Mouse (Mus musculus) C2C12 (cell line): ENCODE data around the gene Pycr1. TPM values are rescaled to one million over a fixed set of nuclear protein-coding genes. Genes with fewer than 3 reads are reported as not detected.

ENCODE experiments used
- H3K27me3 ChIP-seq: one replicate; pipeline ENCODE4 v1.6.1; 2011; ENCODE audit not compliant: control insufficient read depth, insufficient read depth, insufficient read length
- H3K36me3 ChIP-seq: one replicate; pipeline ENCODE4 v1.6.1; 2011; ENCODE audit not compliant: control insufficient read depth, insufficient read depth
- H3K4me3 ChIP-seq: one replicate; pipeline ENCODE4 v1.5.1; 2011; ENCODE audit warnings: mild to moderate bottlenecking, control low read depth; ENCODE audit not compliant: poor library complexity, insufficient read depth, severe bottlenecking
- H3K79me2 ChIP-seq: one replicate; pipeline ENCODE4 v1.6.1; 2011; ENCODE audit not compliant: control insufficient read depth, insufficient read depth
- H3K79me3 ChIP-seq: one replicate; pipeline ENCODE4 v1.6.1; 2011; ENCODE audit warnings: low read depth, control low read depth
- H3ac ChIP-seq: one replicate; pipeline ENCODE3; 2011; ENCODE audit warnings: low read depth; ENCODE audit not compliant: control insufficient read depth, insufficient read length
- CEBPB ChIP-seq: IDR thresholded peaks from one replicate; pipeline ENCODE4 v1.6.1; 2011; ENCODE audit warnings: low read depth, mild to moderate bottlenecking, control low read depth, moderate library complexity
- CTCF ChIP-seq: IDR thresholded peaks from one replicate; pipeline ENCODE4 v1.5.1; 2011; ENCODE audit not compliant: control insufficient read depth, insufficient read depth, insufficient read length
- FOSL1 ChIP-seq: IDR thresholded peaks from one replicate; pipeline ENCODE4 v1.8.0; 2011; ENCODE audit warnings: mild to moderate bottlenecking, low read length; ENCODE audit not compliant: poor library complexity, insufficient read depth, severe bottlenecking
- MAX ChIP-seq: IDR thresholded peaks from one replicate; pipeline ENCODE4 v1.6.1; 2011; ENCODE audit warnings: mild to moderate bottlenecking, control low read depth
- MYOD1 ChIP-seq: IDR thresholded peaks from one replicate; pipeline ENCODE4 v1.6.1; 2011; ENCODE audit warnings: low read depth; ENCODE audit not compliant: control insufficient read depth, insufficient read length
- MYOG ChIP-seq: IDR thresholded peaks from one replicate; pipeline ENCODE4 v1.6.1; 2011; ENCODE audit not compliant: control insufficient read depth, insufficient read length; ENCODE audit errors: extremely low read depth
- USF1 ChIP-seq: IDR thresholded peaks from one replicate; pipeline ENCODE4 v1.6.1; 2011; ENCODE audit warnings: low read depth, mild to moderate bottlenecking, control low read depth, moderate library complexity
- polyA plus RNA-seq: library from polyadenylated mRNA; unstranded; fragments of >200 nt; fragmentation: generic; extraction: Trizol; gene quantifications from one replicate; pipeline ENCODE4 v1.2.1, GENCODE M21; 2012; ENCODE audit warnings: missing spikeins

The Pycr1 gene
- polyA plus RNA-seq, 1 experiment = 16.1 TPM

DNA sequence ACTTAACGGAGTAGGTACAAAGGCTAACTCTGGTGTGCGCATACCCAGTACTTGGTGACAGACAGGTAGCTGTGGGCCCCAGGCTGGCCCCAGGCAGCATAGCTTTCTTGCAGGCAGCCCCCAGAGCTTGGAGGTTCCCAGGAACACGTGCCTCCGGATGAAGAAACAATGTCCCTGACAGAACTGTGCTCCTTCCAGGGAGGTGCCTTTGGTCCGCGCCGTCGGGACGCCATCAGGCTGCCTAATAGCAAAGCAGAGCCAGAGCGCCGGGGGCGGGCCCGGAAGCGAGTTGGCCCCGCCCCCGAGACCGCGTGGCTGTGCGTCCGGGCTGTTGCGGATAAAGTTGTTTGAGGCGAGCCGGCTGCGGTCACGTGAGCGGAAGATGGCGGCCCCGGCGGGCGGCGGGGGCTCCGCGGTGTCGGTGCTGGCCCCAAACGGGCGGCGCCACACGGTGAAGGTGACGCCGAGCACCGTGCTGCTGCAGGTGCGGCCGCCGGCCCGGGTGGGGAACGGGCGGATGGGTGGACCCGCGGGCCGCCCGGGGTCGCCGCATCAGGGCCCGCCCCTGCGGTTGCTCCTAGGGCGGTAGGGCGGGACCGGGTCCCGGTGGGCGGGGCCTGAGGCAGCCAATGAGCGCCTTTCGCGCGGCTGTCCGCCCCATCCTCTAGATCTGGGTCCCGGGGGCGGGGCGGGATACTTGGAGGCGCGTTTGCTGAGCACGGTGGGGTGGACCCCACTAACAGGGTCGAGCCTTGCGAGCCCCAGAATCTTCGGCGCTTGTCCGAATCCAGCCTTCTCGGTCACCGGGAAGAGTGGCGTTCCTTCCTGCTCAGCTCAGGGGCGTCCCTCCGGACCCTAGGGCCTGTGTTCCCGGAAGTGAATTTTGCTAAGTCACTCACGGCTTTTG, 29.4 kb upstream of the Pycr1 start, which contains the start of gene Aspscr1:
TSS of gene Aspscr1 (plus strand) at position 287 of the 907 bp plus-strand sequence.
- Histone ChIP-seq H3K27me3 (no peaks in the 10 kb centered on the region), H3K4me3 (peak within 1 kb of the TSS; percentile 48), H3K79me2 (peaks cover 37% of the 10 kb centered on the region), H3K36me3 (peaks cover 11% of the 10 kb centered on the region), H3ac (peak within 1 kb of the TSS; percentile 87), H3K79me3 (no peaks in the 10 kb centered on the region)
- TF ChIP-seq MAX (peak; percentile 94), USF1 (peak; percentile 93), CEBPB (no peak)

DNA sequence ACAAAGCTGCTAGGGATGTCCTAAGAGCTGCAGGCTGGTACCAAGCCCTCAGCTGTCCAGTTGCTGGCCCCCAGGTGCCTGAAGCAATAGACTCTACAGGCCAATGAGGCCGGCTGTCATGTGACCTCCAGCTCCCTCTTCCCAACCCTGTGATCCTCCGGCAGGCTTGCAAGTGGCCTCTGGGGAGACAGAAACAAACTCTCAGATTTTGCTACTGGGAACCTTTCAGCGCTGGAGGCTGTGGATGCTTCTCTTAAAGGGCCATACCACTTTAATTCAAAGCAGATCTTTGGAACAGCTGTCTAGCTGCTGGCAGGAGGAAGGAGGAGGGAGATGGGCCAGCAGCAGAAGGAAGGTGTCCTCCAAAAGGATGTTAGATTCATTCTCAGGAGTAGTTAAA, 23.0 kb upstream of the Pycr1 start:
- no peak overlapping the region for H3ac ChIP-seq
- peaks cover 17% of the 10 kb centered on the region for H3K27me3 ChIP-seq
- TF ChIP-seq USF1 (peak; percentile 41), MYOG (no peak)
- H3K79me2 ChIP-seq = no peaks in the 10 kb centered on the region
- H3K36me3 ChIP-seq = no peaks in the 10 kb centered on the region
- H3K79me3 ChIP-seq = no peaks in the 10 kb centered on the region
- no peak overlapping the region for H3K4me3 ChIP-seq

DNA sequence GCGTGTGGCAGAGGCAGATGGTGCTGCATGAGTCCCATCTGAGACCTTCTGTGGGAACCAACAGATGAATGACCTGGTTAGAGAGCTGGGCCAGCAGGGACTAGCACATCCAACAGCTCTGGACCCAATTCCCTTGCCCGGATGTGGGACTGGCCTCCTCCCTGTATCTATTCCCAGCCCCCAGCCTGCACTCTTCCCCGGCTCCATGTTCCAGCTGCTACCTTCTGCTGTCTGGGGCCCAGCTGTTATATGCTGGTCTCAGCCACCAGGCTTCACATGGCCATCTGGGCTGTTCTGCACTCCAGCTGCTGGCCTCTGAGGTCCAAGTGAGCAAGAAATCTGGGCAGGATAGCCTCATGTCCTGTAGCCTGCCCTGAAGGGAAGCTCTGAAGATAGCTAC, 21.8 kb upstream of the Pycr1 start:
- Histone ChIP-seq H3K27me3 (peaks cover 30% of the 10 kb centered on the region), H3ac (no peak overlapping the region), H3K4me3 (no peak overlapping the region), H3K36me3 (no peaks in the 10 kb centered on the region), H3K79me3 (no peaks in the 10 kb centered on the region), H3K79me2 (no peaks in the 10 kb centered on the region)
- TF ChIP-seq USF1 (no peak), MYOG (no peak), MAX (no peak), CEBPB (no peak), FOSL1 (no peak), MYOD1 (no peak), CTCF (no peak)

DNA sequence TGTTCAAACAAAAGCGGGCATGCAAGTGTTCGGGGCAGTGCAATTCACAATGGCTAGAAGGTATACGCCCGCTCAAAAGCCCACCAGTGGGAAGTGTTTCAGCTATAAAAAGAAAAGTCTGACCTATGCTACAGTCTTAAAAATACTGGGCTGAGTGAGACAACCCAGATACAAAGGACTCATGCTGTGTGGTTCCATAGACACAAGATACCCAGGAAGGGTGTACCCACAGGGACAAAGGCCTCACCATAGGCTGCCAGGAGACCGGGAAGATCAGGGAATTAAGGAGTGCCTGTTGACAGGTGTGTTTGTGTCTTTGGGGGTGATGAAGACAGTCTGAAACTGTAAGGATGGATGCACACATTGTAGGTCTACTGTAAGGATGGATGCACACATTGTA, 20.1 kb upstream of the Pycr1 start:
- Histone ChIP-seq H3K36me3 (no peaks in the 10 kb centered on the region), H3ac (no peak overlapping the region), H3K4me3 (no peak overlapping the region), H3K79me3 (no peaks in the 10 kb centered on the region), H3K27me3 (peaks cover 39% of the 10 kb centered on the region), H3K79me2 (no peaks in the 10 kb centered on the region)
- TF ChIP-seq MYOD1 (no peak), USF1 (no peak), CTCF (no peak), MAX (no peak), MYOG (no peak), CEBPB (no peak), FOSL1 (no peak)

DNA sequence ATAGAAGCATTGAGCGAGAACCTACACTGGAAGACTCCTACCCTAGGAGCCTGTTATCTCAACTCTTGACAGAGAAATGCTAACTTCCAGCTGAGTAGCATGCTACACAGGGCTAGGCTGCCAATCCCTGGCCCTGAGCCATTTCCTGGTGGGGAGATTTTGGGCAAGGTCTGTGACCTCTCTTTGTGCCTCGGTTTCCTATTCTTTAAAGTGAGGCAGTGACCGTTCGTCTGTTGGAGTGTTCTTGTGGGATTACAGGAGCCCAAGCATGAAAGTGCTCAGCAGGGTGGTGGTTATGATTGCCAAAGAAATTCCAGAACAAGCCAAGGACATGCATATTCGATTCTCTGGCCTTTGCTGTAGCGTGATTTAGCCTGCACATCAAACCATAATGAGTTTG, 19.2 kb upstream of the Pycr1 start:
- H3K4me3 ChIP-seq = no peak overlapping the region
- H3K79me2 ChIP-seq = no peaks in the 10 kb centered on the region
- no peaks in the 10 kb centered on the region for H3K36me3 ChIP-seq
- TF ChIP-seq CEBPB (no peak), FOSL1 (no peak), MYOD1 (no peak), MYOG (no peak), MAX (no peak), USF1 (no peak), CTCF (no peak)
- H3ac ChIP-seq = no peak overlapping the region
- H3K27me3 ChIP-seq = peaks cover 40% of the 10 kb centered on the region
- no peaks in the 10 kb centered on the region for H3K79me3 ChIP-seq

DNA sequence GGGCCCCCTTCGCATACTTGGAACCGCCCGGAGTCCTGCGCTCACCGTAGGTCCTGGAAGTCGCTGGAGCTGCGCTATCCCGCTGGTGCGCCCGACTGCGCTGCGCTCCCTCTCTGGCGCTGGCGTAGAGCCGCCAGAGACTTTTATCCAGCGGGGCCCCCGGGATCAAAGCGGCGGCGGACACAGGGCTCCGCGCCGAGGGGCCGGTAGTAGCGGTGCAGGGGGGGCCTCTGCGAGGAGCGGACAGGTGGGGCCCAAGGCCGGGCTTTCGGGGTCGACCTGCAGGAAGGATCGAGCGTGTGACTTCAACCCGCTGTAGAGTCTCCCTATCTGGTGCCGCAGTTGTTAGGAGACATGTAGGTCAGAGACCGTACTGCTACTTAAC, 17.5 kb upstream of the Pycr1 start, which contains the start of gene Notum:
TSS of gene Notum (minus strand) at position 100 of the 385 bp plus-strand sequence.
- no peaks in the 10 kb centered on the region for H3K79me3 ChIP-seq
- TF ChIP-seq MYOG = no peak
- no peaks in the 10 kb centered on the region for H3K36me3 ChIP-seq
- no peak within 1 kb of the TSS for H3K4me3 ChIP-seq
- H3ac ChIP-seq = peak within 1 kb of the TSS; percentile 6
- peaks cover 57% of the 10 kb centered on the region for H3K27me3 ChIP-seq
- H3K79me2 ChIP-seq = no peaks in the 10 kb centered on the region
